ENCODE assay signal across 17 mouse cellular contexts in genomic region chr4:144983228-144983744, GRCm38 (mm10).
DNase-seq lines count a peak whose midpoint lies in the region; ATAC-seq and TF ChIP-seq lines count a peak whose summit lies in the region.
"Had no signal": no experiment of that assay in that cellular context is flagged by ENCODE, and none has a peak within 500 bp of the region (broad histone marks: within the 10 kb centered on the region; RNA-seq: fewer than 3 reads in every experiment).

No protein-coding gene starts in this region.

- H3K4me1 ChIP-seq in heart, embryonic 15.5 days (replicated peaks): peaks cover 27% of the 10 kb centered on the region
- peaks cover 20% of the 10 kb centered on the region for H3K4me1 ChIP-seq in lung, embryonic 15.5 days
- H3K4me1 ChIP-seq in embryonic fibroblast, embryonic 13.5 days (ENCODE audit: control insufficient read depth, insufficient read depth, low read length): peaks cover 15% of the 10 kb centered on the region
- H3K4me1 ChIP-seq: hindbrain, embryonic 15.5 days had no signal

- H3K27ac ChIP-seq in heart, embryonic 15.5 days: peak overlapping the region; percentile 55
- H3K27ac ChIP-seq in lung, embryonic 15.5 days: 0 out of 2 replicates have a peak overlapping the region, but pooled peaks have one; percentile 30
- H3K27ac ChIP-seq in embryonic fibroblast, embryonic 13.5 days (ENCODE audit: insufficient read depth, low read length): peak overlapping the region; percentile 48
- H3K27ac ChIP-seq: hindbrain, embryonic 15.5 days; neural tube, embryonic 13.5 days had no signal

- H3K36me3 ChIP-seq in heart, embryonic 15.5 days: no peaks in the 10 kb centered on the region
- H3K36me3 ChIP-seq in lung, embryonic 15.5 days: no peaks in the 10 kb centered on the region

- intact Hi-C loops in left cerebral cortex, postnatal 4 days (cut with DNase I): no loop called here

- no peak overlapping the region for H3K4me3 ChIP-seq in heart, embryonic 15.5 days
- H3K4me3 ChIP-seq in lung, embryonic 15.5 days: no peak overlapping the region
- H3K4me3 ChIP-seq in embryonic fibroblast, embryonic 13.5 days (ENCODE audit: insufficient read depth, low read length): no peak overlapping the region
- H3K4me3 ChIP-seq: hindbrain, embryonic 15.5 days; liver, embryonic 15.5 days; neural tube, embryonic 13.5 days had no signal

- no peak for DNase-seq in heart, adult 18-20 months
- no peak for DNase-seq in lung, postnatal 36 days
- peak; percentile 62 for DNase-seq in kidney, postnatal 14 days
- DNase-seq in left cerebral cortex, postnatal 4 days: no peak
- no peak for DNase-seq in layer of hippocampus, postnatal 10 days (ENCODE audit: low spot score in 2 of 2)
- DNase-seq: adrenal gland, adult 8-10 months; cerebellum, postnatal 14 days; forebrain, postnatal 0 days; heart, postnatal 14 days; thymus, adult 2 months had no signal

- no peak for ATAC-seq in heart, embryonic 15.5 days (replicated peaks; ENCODE audit: insufficient number of reproducible peaks, insufficient read depth, low FRiP score, low read depth)
- peak; percentile 29; the same call in 1 of the 2 replicates for ATAC-seq in lung, embryonic 15.5 days (ENCODE audit: borderline replicate concordance, extremely low read depth, low FRiP score, low TSS enrichment)
- ATAC-seq: forebrain, postnatal 0 days; intestine, postnatal 0 days had no signal

- no peaks in the 10 kb centered on the region for H3K9me3 ChIP-seq in heart, embryonic 15.5 days (replicated peaks)
- no peaks in the 10 kb centered on the region for H3K9me3 ChIP-seq in lung, embryonic 15.5 days
- H3K9me3 ChIP-seq: hindbrain, embryonic 15.5 days; liver, embryonic 15.5 days; neural tube, embryonic 13.5 days had no signal

- H3K27me3 ChIP-seq in heart, embryonic 15.5 days: no peaks in the 10 kb centered on the region
- no peaks in the 10 kb centered on the region for H3K27me3 ChIP-seq in lung, embryonic 15.5 days
- H3K27me3 ChIP-seq: hindbrain, embryonic 15.5 days; liver, embryonic 15.5 days; neural tube, embryonic 13.5 days had no signal

- H3K4me2 ChIP-seq in heart, embryonic 15.5 days: no peak overlapping the region
- no peak overlapping the region for H3K4me2 ChIP-seq in lung, embryonic 15.5 days
- H3K4me2 ChIP-seq: hindbrain, embryonic 15.5 days; liver, embryonic 15.5 days; neural tube, embryonic 13.5 days had no signal

- TF ChIP-seq POLR2A in embryonic fibroblast, embryonic 13.5 days (IDR thresholded peaks at IDR 0.05; ENCODE audit: low read depth, low read length): no peak

- 67% methylated on average over 8 of the region's 8 CpGs for WGBS in heart, embryonic 15.5 days
- WGBS in lung, embryonic 15.5 days: 50% methylated on average over 8 of the region's 8 CpGs

- no peak overlapping the region for H3K9ac ChIP-seq in heart, embryonic 15.5 days
- H3K9ac ChIP-seq in lung, embryonic 15.5 days: no peak overlapping the region
- H3K9ac ChIP-seq: forebrain, postnatal 0 days; hindbrain, embryonic 15.5 days; liver, embryonic 15.5 days; neural tube, embryonic 13.5 days had no signal

- TF ChIP-seq CTCF in embryonic fibroblast, embryonic 13.5 days (IDR thresholded peaks at IDR 0.05; ENCODE audit: borderline replicate concordance, insufficient read depth, low read length): no peak
